Mouse (Mus musculus): ENCODE measurements around the gene Mettl16.

Gene Mettl16

DNA sequence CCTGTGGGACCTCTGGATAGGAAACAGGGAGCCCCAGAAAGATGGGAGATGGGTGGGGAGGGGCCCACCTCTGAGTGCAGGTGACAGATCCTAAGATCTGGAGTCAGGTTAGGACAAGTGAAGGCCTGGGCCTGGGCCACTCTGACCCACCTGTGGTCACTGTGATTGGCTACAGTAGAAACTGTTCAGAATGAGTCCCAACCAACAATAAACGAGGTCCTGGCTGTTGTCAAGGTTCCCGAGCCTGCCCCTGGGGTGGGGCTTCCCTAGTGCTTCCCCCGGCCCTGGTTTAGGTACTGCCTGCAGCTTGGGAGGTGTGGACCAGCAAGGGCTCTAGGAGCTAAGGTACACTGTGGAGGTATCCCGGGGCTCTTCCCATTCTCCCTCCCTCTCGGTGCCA lies 73.1 kb downstream of the Mettl16 start:
- DNase-seq (ENCODE audit: extremely low read depth, low read depth) = no peak

DNA sequence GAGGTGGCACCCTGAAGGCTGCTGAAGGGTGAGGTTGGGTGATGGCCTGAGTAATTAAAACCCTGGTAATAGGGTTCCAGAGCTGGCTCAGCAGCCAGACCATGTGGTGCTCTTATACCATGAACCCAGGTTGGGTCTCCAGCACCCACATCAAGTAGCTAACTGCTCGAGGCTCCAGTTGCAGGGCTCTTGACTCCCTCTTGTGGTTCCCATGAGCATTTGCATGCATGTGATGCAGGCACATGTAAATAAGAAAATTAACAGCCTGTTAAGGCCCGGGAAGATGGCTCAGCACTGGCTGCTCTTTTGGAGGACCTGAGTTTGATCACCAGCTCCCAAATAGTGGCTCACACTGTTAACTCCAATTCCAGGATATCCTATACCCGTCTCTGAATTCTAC lies 75.2 kb downstream of the Mettl16 start:
- no peak for DNase-seq (ENCODE audit: extremely low read depth, low read depth)

DNA sequence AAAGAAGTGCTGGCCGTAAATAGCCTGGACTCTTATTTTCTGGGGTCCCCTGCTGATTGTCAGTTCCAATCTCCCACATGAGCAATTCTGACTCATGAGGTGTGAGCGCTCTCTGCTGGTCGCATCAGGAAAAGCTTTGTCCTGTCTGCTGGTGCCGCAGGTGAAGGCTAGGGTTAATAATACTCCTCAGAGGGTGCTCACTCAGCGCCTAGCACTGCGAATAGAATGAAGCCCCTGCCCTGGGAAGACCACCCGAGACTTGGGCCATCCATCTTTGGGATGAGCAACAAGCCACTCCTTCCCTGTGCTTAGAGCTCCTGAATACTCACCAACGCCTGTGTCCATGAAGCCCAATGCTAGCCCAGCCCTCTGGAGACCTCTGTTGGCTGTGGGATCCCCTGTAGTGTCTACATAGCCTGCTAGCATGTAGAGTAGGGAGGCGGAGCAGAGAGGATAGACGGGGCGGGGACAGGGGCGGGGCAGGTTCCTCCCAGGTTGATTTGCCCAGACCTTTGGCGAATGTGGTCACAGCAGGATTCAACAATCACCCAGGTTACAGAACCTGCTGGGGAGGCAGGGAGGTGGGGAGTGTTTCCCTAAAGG lies 77.4 kb downstream of the Mettl16 start:
- DNase-seq (ENCODE audit: extremely low read depth, low read depth) = no peak

DNA sequence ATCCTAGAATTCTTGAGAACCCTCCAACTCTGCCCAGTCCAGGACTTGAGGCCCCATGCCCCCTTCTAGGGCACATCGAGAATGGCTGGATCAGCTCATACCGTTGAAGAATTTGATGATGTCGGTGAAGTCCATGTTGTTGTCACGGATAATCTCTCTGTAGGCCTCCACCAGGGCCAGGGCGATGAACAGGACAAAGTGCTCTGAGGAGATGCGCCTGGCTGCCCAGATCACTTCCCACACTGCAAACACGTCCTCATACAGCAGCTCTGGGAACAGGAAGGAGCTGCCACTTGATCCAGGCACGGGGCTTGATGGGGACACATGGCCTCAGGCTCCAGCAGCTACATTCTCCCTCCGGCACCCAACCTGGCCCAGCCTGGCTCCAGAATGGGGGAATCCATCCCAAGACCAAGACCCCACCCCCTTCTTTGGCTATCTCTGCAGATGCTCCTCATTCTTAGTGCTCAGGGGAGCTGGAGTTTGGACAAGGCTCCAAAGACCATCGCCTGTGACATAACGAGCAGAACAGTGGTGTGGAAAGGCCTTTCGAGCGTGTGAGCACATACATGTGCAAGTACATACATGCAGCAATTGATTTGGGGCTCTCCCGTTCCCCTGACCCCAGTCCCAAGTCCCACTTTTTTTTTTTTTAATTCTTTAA lies 80.5 kb downstream of the Mettl16 start:
- no peak for DNase-seq (ENCODE audit: extremely low read depth, low read depth)

DNA sequence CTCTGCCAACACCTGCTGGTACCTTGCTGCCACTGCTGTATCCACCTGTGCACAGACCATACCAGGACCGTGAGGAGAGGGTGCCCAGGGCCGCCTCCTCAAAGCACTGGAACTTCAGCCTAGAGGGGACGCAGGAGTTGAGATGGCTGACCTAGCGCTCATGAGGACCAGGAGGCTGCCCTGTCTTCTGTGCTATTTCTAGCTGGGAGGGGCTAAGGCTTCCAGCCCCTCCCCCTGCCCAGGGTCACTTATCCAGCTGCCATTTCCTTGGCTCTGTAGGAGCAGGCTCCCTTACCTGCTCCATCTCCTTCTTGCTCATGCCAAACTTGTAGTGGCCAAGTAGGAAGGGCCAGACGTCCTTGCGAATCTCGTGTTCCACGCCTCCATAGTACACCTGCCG lies 87.1 kb downstream of the Mettl16 start:
- DNase-seq (ENCODE audit: extremely low read depth, low read depth) = no peak

DNA sequence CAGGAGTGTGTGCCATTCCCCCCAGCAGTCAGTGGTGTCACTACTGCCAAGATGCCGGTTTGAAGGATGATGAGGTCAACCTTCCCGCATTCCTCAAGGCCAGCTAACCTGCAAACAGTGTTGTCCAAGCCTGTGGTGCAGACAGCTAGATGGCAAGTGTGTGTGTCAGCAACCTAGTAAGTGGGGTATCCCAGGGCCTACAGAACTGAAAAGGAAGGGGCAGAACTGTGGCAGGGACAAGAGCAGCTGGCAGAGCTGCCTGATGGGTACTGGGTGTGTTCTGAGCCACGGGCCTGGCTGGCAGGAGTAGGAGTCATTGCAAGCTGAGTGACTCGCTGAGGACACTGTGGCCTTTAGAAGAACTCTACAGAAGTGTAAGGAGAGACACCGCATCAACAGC lies 91.5 kb downstream of the Mettl16 start:
- no peak for DNase-seq (ENCODE audit: extremely low read depth, low read depth)

DNA sequence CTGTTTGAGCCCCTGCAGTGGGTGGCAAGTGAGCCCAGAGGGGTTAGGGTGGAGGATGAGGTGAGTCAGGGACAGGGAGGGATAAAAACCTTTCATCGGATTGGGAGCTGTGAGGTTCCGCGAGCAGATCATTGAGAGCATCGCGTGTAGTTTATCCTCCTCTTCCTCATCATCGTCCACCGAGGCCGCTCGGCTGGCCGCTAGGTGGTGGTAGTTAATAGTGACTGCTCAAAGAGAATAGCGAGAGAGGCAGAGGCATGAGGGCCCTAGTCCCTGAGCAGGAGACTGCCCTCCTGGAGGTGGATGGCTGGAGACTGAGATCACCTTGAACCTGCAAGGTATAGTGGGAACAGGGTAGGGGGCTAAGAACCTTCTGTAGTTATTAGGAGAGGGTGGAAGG lies 92.8 kb downstream of the Mettl16 start:
- DNase-seq (ENCODE audit: extremely low read depth, low read depth) = no peak

DNA sequence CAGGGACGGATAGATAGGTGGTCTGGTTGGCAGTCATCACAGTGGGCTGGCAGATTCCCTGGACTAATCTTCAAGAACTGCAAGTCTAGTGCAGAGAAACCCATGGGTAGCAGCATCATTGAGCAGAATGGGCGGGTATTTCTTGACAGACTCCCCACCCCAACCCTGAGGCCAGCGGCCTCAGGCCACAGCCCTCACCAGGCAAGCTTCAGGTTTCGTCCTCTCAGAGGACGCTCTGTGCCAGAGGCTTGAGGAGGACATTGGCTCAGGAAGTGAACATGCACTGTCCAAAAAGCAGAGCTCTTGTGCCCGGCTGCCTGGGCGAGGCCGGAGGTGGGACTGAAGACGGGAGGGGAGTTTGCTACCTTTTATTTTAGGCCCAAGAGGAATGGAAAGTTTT lies 93.8 kb downstream of the Mettl16 start:
- no peak for DNase-seq (ENCODE audit: extremely low read depth, low read depth)

DNA sequence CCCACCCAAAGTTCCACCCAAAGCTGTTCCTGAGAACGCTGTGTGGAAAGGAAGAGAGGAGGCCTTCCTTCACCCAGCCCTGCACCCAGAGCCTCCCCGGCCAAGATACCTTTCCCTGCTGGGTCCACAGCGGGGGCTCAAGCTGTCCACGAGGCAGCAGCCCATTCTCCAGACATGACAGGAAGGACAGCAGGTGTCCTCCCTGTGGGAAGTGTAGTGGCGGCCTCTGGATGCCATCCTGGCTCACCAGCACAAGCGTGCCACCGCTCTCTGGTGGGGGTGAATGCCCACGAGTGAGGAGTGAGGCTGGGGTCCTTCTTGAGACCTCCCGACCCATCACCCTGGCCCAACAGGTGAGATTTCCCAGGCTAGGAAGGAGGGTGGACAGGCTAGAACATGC lies 94.6 kb downstream of the Mettl16 start:
- no peak for DNase-seq (ENCODE audit: extremely low read depth, low read depth)

DNA sequence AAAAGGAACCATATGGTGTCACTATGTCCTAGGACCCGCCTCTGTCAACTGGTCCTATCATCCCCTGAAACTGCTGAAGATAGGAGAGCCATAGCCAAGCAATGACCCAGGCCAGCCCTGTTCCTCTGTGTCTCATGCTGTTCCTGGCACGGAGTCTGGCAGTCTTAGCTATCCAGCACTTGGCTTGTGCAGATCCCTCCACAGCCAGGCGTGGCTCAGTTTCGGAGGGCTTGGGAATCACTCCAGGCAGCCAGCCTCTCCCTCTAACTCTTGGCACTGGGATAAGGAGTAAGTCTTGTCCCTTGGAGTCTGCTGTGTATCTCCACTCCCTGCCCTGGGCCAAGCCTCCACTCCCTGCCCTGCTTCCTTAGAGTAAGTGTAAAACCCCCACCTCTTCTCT lies 96.0 kb downstream of the Mettl16 start:
- no peak for DNase-seq (ENCODE audit: extremely low read depth, low read depth)

DNA sequence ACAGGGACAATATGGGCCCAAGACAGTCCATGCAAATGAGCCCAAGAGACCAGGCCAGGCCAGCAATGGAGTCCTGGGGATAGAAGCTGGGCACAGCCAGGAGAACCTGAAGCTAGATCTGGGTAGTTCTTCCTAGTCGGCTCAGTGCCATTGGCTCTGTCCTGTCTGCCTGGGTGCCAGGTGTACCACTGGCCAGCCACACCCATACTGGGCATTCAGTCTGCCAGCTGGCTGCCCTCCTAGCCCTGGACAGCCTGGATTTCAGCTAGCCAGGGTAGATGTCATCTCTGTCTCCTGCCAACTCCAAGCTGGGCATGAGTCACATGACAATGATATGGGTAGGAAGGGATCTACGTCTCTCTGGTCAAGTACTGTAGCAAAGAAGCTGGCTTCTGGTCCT lies 96.6 kb downstream of the Mettl16 start:
- DNase-seq (ENCODE audit: extremely low read depth, low read depth) = no peak

DNA sequence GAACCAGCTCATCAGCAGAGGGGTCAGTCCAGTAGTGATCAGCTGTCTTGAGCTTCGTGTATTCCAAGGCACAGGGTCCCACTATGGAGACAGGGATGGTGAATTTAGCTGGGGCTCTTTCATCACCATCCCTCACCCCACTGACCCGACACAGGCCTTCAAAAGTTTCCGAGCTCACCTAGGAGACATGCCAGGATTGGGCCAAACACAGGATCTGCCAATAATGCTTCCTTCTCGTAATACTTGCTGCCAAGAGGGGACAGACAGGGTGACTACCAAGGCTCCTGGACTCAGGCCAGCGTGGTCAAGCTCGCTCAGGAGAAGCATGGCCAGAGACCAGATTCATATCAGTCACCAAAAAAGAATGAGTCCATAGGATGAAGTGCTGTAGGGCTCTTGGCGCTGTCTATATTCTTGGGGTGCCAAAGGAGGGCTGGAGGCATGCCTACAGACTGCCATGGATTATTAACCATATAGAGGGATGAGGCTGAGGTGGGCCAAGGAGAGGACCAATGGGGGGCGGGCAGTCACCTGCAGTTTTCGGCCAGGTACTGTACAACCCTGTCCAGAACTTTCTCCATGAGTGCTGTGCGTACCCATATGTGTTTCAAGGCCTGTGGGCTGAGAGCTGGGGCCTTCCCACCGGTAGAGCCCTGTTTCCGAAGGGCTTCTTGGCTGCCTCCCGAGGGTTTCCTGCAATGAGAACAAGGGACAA lies 97.6 kb downstream of the Mettl16 start:
- no peak for DNase-seq (ENCODE audit: extremely low read depth, low read depth)

DNA sequence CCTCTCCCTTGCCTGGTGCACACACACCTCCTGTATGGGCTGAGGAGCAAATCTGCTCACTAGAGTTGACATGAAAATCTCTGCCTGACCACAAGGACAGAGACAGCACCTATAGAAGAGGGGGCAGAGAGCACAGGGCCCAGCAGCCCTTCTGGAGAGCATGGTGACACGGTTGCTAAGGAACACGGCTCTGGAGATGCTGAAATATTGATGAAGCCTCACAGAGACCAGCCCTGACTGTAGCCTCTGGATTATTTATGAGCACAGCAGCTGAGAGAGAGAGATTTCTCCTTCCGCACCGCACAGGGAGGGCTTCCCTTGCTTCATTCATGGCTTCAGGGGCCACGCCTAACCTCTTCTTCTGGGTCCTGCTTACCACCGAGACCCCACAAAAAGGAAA lies 99.0 kb downstream of the Mettl16 start:
- no peak for DNase-seq (ENCODE audit: extremely low read depth, low read depth)

DNA sequence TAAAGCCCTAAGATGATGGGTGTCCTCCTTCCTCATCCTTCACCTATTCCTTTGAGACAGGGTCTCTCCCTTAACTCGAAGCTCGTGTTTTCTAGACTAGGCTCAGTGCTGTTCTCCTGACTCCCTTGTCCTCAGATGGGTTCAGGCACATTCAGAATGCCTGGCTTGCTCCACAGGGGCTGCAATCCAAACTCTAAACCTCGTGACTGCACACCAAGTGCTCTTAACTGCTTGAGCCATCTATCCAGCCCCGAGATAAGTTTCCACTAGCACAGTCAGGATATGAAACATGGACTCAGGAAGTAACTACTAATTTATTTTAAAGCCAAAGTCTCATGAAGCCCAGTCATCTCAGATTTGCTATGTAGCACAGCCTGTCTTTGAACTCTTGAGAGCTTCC lies 99.9 kb downstream of the Mettl16 start:
- no peak for DNase-seq (ENCODE audit: extremely low read depth, low read depth)

DNA sequence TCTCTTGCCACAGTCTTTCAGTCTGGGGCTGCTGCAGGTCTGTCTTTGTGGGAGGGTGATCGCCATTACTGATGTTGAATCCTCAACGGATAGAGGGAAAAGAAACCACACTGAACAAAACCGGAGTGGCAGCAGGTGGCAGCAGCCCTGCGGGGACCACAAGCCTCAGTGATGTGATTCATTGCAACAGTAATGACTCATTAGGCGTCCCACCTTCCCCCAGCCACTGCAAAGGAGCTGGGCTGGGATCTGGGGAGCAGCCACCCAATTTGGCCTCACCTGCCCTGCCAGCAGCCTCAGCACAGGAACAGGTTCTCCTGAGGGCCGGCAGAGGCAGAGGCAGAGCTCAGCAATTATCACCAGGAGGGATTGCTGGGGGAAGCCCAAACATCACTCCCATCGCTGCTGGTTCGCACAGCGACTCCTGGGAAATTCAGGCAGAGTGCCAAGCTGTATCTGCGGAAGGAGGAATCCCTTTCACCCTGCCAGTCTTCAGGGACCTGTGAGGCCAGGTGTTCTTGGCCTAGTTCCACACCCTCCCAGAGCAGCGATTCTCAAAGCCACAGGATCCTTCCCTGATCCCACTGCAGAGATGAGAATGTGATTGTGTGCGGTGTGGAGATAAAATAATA lies 100.5 kb downstream of the Mettl16 start:
- DNase-seq (ENCODE audit: extremely low read depth, low read depth) = no peak

DNA sequence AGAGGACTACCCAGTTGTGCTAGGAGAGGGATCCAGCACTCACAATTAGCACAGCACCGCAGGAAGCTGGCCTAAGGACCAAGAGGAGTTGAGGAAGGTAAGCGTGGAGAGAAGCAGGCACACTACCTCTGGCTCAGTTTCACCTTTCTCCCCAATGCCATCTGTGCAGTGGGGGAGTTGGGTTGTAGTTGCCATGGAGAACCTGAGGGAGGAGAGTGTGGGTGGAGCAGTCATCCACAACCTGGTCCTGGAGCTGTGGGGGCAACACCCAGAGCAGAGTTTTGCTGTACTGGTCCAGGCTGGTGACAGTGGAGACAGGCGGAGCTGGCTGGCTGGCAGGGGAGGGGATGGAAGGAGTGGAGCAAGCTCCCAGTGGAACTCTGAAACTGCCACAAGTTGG lies 104.0 kb downstream of the Mettl16 start:
- no peak for DNase-seq (ENCODE audit: extremely low read depth, low read depth)

DNA sequence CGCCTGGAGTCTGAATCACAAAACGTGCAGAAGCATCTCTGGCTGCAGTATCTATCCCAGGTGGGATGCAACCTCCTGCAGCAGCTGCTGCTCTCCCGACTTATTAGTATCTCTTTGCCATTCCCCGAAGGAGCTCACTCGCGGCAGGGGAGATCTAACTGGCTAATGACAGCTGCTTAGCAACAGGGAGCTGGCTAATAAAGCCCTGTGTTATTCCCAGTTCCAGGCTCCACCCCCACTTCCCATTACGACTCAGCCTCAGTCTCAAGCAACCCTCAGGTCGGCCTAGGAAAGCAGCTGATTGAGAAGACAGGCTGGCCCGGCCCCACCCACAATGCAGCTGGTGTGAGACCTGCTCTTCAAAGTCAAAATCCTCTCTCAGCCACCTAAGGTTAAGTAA lies 106.2 kb downstream of the Mettl16 start:
- DNase-seq (ENCODE audit: extremely low read depth, low read depth) = no peak

Measured in MEL-GATA-1-ER (cell line).